Mouse (Mus musculus) E14TG2a.4 (cell line): Measurements from ENCODE around the gene Zfp619.

Experiments used
- H3K27me3 ChIP-seq: 2 replicates; pipeline ENCODE4 v1.6.1; 2014; ENCODE audit warnings: low read length, control low read depth; ENCODE audit not compliant: insufficient read depth
- H3K36me3 ChIP-seq: 2 replicates; pipeline ENCODE4 v1.6.1; 2014; ENCODE audit warnings: low read length, control low read depth; ENCODE audit not compliant: insufficient read depth
- H3K4me1 ChIP-seq: replicated peaks from 2 replicates; pipeline ENCODE4 v1.6.1; 2014; ENCODE audit warnings: low read depth, low read length, control low read depth
- H3K4me3 ChIP-seq: replicated peaks from 2 replicates; pipeline ENCODE4 v1.5.1; 2014; ENCODE audit warnings: mild to moderate bottlenecking, low read length
- H3K9me3 ChIP-seq: 2 replicates; pipeline ENCODE4 v1.6.1; 2014; ENCODE audit warnings: low read length, control low read depth
- CTCF ChIP-seq: conservative IDR thresholded peaks from 2 replicates; pipeline ENCODE4 v1.5.1; 2014; ENCODE audit warnings: low read length
- NANOG ChIP-seq: IDR thresholded peaks from 2 replicates; pipeline ENCODE4 v1.6.1; 2014; ENCODE audit warnings: borderline replicate concordance, low read length, mixed read lengths
- POU5F1 ChIP-seq: IDR thresholded peaks from 2 replicates; pipeline ENCODE4 v1.6.1; 2014; ENCODE audit warnings: low read length, borderline replicate concordance

Gene Zfp619

GRCm38 (mm10) chr7:39517616-39518177, at the start of gene Zfp619:
Zfp619 (plus strand) TSS chr7:39517766.
- Histone ChIP-seq H3K4me1 (peaks cover 18% of the 10 kb centered on the region), H3K36me3 (no peaks in the 10 kb centered on the region), H3K4me3 (peak within 1 kb of the TSS; percentile 86), H3K27me3 (no peaks in the 10 kb centered on the region), H3K9me3 (peaks cover 3% of the 10 kb centered on the region; the same call in 1 of the 2 replicates)
- TF ChIP-seq CTCF (0 out of 2 replicates have a peak, but pooled peaks have one; percentile 5), NANOG (no peak), POU5F1 (no peak)

GRCm38 (mm10) chr7:39479013-39479412, 38.6 kb upstream of the Zfp619 start:
- Histone ChIP-seq H3K9me3 (no peaks in the 10 kb centered on the region), H3K4me3 (no peak overlapping the region), H3K4me1 (no peaks in the 10 kb centered on the region), H3K36me3 (peaks cover 6% of the 10 kb centered on the region; the same call in 1 of the 2 replicates), H3K27me3 (no peaks in the 10 kb centered on the region)
- TF ChIP-seq NANOG (no peak), CTCF (no peak), POU5F1 (no peak)

- H3K4me3 ChIP-seq: no peak overlapping the region
- H3K36me3 ChIP-seq: no peaks in the 10 kb centered on the region
- peaks cover 14% of the 10 kb centered on the region for H3K4me1 ChIP-seq
- H3K9me3 ChIP-seq: no peaks in the 10 kb centered on the region
- TF ChIP-seq NANOG (no peak), CTCF (peak; percentile 31; the same call in 1 of the 2 replicates), POU5F1 (no peak)
- H3K27me3 ChIP-seq: no peaks in the 10 kb centered on the region
Observed at GRCm38 (mm10) chr7:39484384-39484783, 33.2 kb upstream of the Zfp619 start.

- Histone ChIP-seq H3K27me3 (no peaks in the 10 kb centered on the region), H3K4me1 (peaks cover 14% of the 10 kb centered on the region), H3K36me3 (no peaks in the 10 kb centered on the region), H3K4me3 (peak overlapping the region; percentile 80), H3K9me3 (no peaks in the 10 kb centered on the region)
- no peak for TF ChIP-seq POU5F1
- TF ChIP-seq NANOG: no peak
- no peak for TF ChIP-seq CTCF
Observed at GRCm38 (mm10) chr7:39487159-39487853, 30.3 kb upstream of the Zfp619 start.

- Histone ChIP-seq H3K9me3 (no peaks in the 10 kb centered on the region), H3K36me3 (no peaks in the 10 kb centered on the region), H3K4me1 (peaks cover 14% of the 10 kb centered on the region), H3K27me3 (no peaks in the 10 kb centered on the region), H3K4me3 (peak overlapping the region; percentile 80)
- TF ChIP-seq CTCF: no peak
- no peak for TF ChIP-seq POU5F1
- TF ChIP-seq NANOG: no peak
Observed at GRCm38 (mm10) chr7:39487854-39488205, 29.7 kb upstream of the Zfp619 start.

- no peak overlapping the region for H3K4me3 ChIP-seq
- no peaks in the 10 kb centered on the region for H3K27me3 ChIP-seq
- H3K4me1 ChIP-seq: peaks cover 16% of the 10 kb centered on the region
- no peaks in the 10 kb centered on the region for H3K36me3 ChIP-seq
- peak; percentile 30; the same call in 1 of the 2 replicates for TF ChIP-seq NANOG
- no peak for TF ChIP-seq CTCF
- TF ChIP-seq POU5F1: no peak
- no peaks in the 10 kb centered on the region for H3K9me3 ChIP-seq
Observed at GRCm38 (mm10) chr7:39494646-39495045, 22.9 kb upstream of the Zfp619 start.

GRCm38 (mm10) chr7:39504100-39504499, 13.5 kb upstream of the Zfp619 start:
- TF ChIP-seq CTCF (no peak), POU5F1 (no peak), NANOG (no peak)
- Histone ChIP-seq H3K9me3 (no peaks in the 10 kb centered on the region), H3K36me3 (no peaks in the 10 kb centered on the region), H3K27me3 (no peaks in the 10 kb centered on the region), H3K4me1 (no peaks in the 10 kb centered on the region), H3K4me3 (no peak overlapping the region)

- TF ChIP-seq NANOG (no peak), CTCF (no peak), POU5F1 (no peak)
- H3K4me3 ChIP-seq: peak overlapping the region; percentile 86
- peaks cover 18% of the 10 kb centered on the region for H3K4me1 ChIP-seq
- no peaks in the 10 kb centered on the region for H3K27me3 ChIP-seq
- H3K36me3 ChIP-seq: no peaks in the 10 kb centered on the region
- H3K9me3 ChIP-seq: peaks cover 3% of the 10 kb centered on the region; the same call in 1 of the 2 replicates
Observed at GRCm38 (mm10) chr7:39518362-39518761, 796 bp downstream of the Zfp619 start.

- TF ChIP-seq POU5F1: no peak
- TF ChIP-seq CTCF: no peak
- no peak for TF ChIP-seq NANOG
- peaks cover 5% of the 10 kb centered on the region; the same call in 1 of the 2 replicates for H3K4me1 ChIP-seq
- H3K27me3 ChIP-seq: no peaks in the 10 kb centered on the region
- H3K4me3 ChIP-seq: no peak overlapping the region
- no peaks in the 10 kb centered on the region for H3K9me3 ChIP-seq
- H3K36me3 ChIP-seq: no peaks in the 10 kb centered on the region
Observed at GRCm38 (mm10) chr7:39523703-39524424, 6.3 kb downstream of the Zfp619 start.
